Mouse (Mus musculus) erythroid progenitor cell, adult 5-6 weeks (primary cell): ENCODE measurements around the gene Fam205a1. TPM values are rescaled to one million over a fixed set of nuclear protein-coding genes. Genes with fewer than 3 reads are reported as not detected.
"Not testable (repeated sequence)": the region's sequence is repeated elsewhere in the genome, so short reads cannot be mapped to it uniquely, and the experiment has no call there.

Experiments used
- ATAC-seq: replicated peaks from 2 replicates; pipeline ENCODE4 v1.8.0; 2016; ENCODE audit warnings: moderate number of reproducible peaks, mild to moderate bottlenecking, moderate TSS enrichment, inconsistent platforms; ENCODE audit not compliant: poor library complexity, low FRiP score, severe bottlenecking
- total RNA-seq, 2 experiments: library from RNA; stranded (forward) in 1 of 2; stranded (reverse) in 1 of 2; fragments of 150-400 nt in 1 of 2; fragments of 186-747, 209-891 nt in 1 of 2; gene quantifications; 2 replicates each; pipeline versions ENCODE4 v1.2.3 to v1.2.4; 2015 to 2017; ENCODE audit warnings: low replicate concordance in 2 of 2

Gene Fam205a1
- total RNA-seq, 2 experiments from 2014 or later: 0.84 TPM; not detected in 1

DNA sequence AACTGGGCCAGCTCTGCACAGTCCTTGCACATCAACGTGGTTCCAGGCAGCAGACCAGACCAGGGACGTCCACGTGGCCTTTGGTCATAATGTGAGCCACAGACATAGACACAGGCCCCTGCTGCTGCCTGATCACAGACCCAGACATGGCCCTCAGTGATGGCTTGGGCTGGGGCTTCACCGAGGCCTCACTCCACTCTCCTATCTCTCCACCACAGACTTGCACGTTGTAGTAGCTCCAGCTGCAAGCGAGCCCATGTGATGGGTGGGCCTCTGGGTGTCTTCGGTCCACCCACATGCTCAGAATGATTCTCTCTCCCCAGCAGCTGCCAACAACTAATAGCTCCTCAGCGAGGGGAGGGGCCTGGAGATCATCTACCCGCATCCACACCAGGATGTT is 6.8 kb upstream of the Fam205a1 start:
- ATAC-seq: peak; percentile 100

DNA sequence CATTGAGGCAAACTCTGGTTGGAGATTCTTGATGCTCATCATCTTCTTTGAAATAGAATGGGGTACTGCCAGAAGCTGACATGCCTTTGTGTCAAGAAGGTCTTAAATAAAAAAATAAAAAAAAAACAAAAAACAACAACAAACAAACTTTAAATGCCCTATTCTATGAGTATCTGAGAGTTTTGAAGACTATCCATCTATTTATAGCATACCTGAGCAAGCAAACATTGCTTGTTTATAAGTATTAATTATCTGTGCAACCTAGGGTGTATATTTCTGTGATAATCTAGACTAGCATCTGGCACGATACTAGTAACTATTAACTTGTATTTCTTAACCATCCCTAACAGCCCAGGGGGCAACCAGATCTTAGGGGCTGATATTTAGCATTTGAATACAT is 3.0 kb upstream of the Fam205a1 start, which contains the start of gene Gm12394:
Gm12394 (minus strand) TSS at position 101 of the 400 bp plus-strand sequence.
- not testable (repeated sequence) for ATAC-seq

Other genes with a start within 250 kb of the Fam205a1 start
- gene Gm10591, start 241.7 kb downstream of the Fam205a1 start, total RNA-seq (2015; ENCODE audit: low replicate concordance): not detected in 2 replicates
- gene Gm10591, start 241.7 kb downstream of the Fam205a1 start, total RNA-seq (2017; ENCODE audit: low replicate concordance): not detected in 2 replicates
- not detected in 2 replicates for gene Gm2564, start 224.2 kb downstream of the Fam205a1 start, total RNA-seq (2015; ENCODE audit: low replicate concordance)
- not detected in 2 replicates for gene Gm2564, start 224.2 kb downstream of the Fam205a1 start, total RNA-seq (2017; ENCODE audit: low replicate concordance)
- not detected in 2 replicates for gene Ccl27b, start 198.6 kb downstream of the Fam205a1 start, total RNA-seq (2015; ENCODE audit: low replicate concordance)
- not detected in 2 replicates for gene Ccl27b, start 198.6 kb downstream of the Fam205a1 start, total RNA-seq (2017; ENCODE audit: low replicate concordance)
- not detected in 2 replicates for gene Il11ra2, start 192.0 kb downstream of the Fam205a1 start, total RNA-seq (2015; ENCODE audit: low replicate concordance)
- gene Il11ra2, start 192.0 kb downstream of the Fam205a1 start, total RNA-seq (2017; ENCODE audit: low replicate concordance): not detected in 2 replicates
- gene 4930578G10Rik, start 118.3 kb downstream of the Fam205a1 start, total RNA-seq (2015; ENCODE audit: low replicate concordance): not detected in 2 replicates
- gene 4930578G10Rik, start 118.3 kb downstream of the Fam205a1 start, total RNA-seq (2017; ENCODE audit: low replicate concordance): not detected in 2 replicates
- gene Ccl19, start 97.3 kb downstream of the Fam205a1 start, total RNA-seq (2015; ENCODE audit: low replicate concordance): 3.6 TPM in 1 of 2 replicates, not detected in the other
- gene Ccl19, start 97.3 kb downstream of the Fam205a1 start, total RNA-seq (2017; ENCODE audit: low replicate concordance): not detected in 2 replicates
- gene Ccl21a, start 79.9 kb downstream of the Fam205a1 start, total RNA-seq (2015; ENCODE audit: low replicate concordance): not detected in 2 replicates
- not detected in 2 replicates for gene Ccl21a, start 79.9 kb downstream of the Fam205a1 start, total RNA-seq (2017; ENCODE audit: low replicate concordance)
- gene Gm12394, start 2.9 kb upstream of the Fam205a1 start, total RNA-seq (2015; ENCODE audit: low replicate concordance): not detected in 2 replicates
- not detected in 2 replicates for gene Gm12394, start 2.9 kb upstream of the Fam205a1 start, total RNA-seq (2017; ENCODE audit: low replicate concordance)
- not detected in 2 replicates for gene Fam205c, start 20.3 kb upstream of the Fam205a1 start, total RNA-seq (2015; ENCODE audit: low replicate concordance)
- not detected in 2 replicates for gene Fam205c, start 20.3 kb upstream of the Fam205a1 start, total RNA-seq (2017; ENCODE audit: low replicate concordance)
- not detected in 2 replicates for gene Phf24, start 62.8 kb upstream of the Fam205a1 start, total RNA-seq (2015; ENCODE audit: low replicate concordance)
- under 0.01 TPM in 1 of 2 replicates, not detected in the other for gene Phf24, start 62.8 kb upstream of the Fam205a1 start, total RNA-seq (2017; ENCODE audit: low replicate concordance)
- 2.1 TPM in 1 of 2 replicates, not detected in the other for gene Dnajb5, start 95.9 kb upstream of the Fam205a1 start, total RNA-seq (2015; ENCODE audit: low replicate concordance)
- 0.51 and 2.0 TPM in 2 replicates for gene Dnajb5, start 95.9 kb upstream of the Fam205a1 start, total RNA-seq (2017; ENCODE audit: low replicate concordance)
- gene 1700022I11Rik, start 115.7 kb upstream of the Fam205a1 start, total RNA-seq (2015; ENCODE audit: low replicate concordance): not detected in 2 replicates
- not detected in 2 replicates for gene 1700022I11Rik, start 115.7 kb upstream of the Fam205a1 start, total RNA-seq (2017; ENCODE audit: low replicate concordance)
- 68.3 and 73.9 TPM in 2 replicates for gene Vcp, start 146.6 kb upstream of the Fam205a1 start, total RNA-seq (2015; ENCODE audit: low replicate concordance)
- 120 and 189 TPM in 2 replicates for gene Vcp, start 146.6 kb upstream of the Fam205a1 start, total RNA-seq (2017; ENCODE audit: low replicate concordance)
- 12.6 and 20.2 TPM in 2 replicates for gene Fancg, start 156.6 kb upstream of the Fam205a1 start, total RNA-seq (2015; ENCODE audit: low replicate concordance)
- 33.4 and 59.7 TPM in 2 replicates for gene Fancg, start 156.6 kb upstream of the Fam205a1 start, total RNA-seq (2017; ENCODE audit: low replicate concordance)
- gene Pigo, start 171.9 kb upstream of the Fam205a1 start, total RNA-seq (2015; ENCODE audit: low replicate concordance): 21.8 and 49.7 TPM in 2 replicates
- 12.5 and 27.2 TPM in 2 replicates for gene Pigo, start 171.9 kb upstream of the Fam205a1 start, total RNA-seq (2017; ENCODE audit: low replicate concordance)
- gene Stoml2, start 177.8 kb upstream of the Fam205a1 start, total RNA-seq (2015; ENCODE audit: low replicate concordance): 81.3 and 85.8 TPM in 2 replicates
- 34.6 and 43.5 TPM in 2 replicates for gene Stoml2, start 177.8 kb upstream of the Fam205a1 start, total RNA-seq (2017; ENCODE audit: low replicate concordance)
- gene Fam214b, start 192.3 kb upstream of the Fam205a1 start, total RNA-seq (2015; ENCODE audit: low replicate concordance): 52.8 and 60.9 TPM in 2 replicates
- 40.3 and 42.3 TPM in 2 replicates for gene Fam214b, start 192.3 kb upstream of the Fam205a1 start, total RNA-seq (2017; ENCODE audit: low replicate concordance)
- gene Unc13b, start 205.1 kb upstream of the Fam205a1 start, total RNA-seq (2015; ENCODE audit: low replicate concordance): 3.8 TPM in 1 of 2 replicates, not detected in the other
- 0.64 TPM in 1 of 2 replicates, not detected in the other for gene Unc13b, start 205.1 kb upstream of the Fam205a1 start, total RNA-seq (2017; ENCODE audit: low replicate concordance)